Mouse (Mus musculus) spleen, adult 18-20 months (tissue): Measurements from ENCODE around the gene Irf2bpl.

Experiments used
- DNase-seq, 2 experiments: peaks; one replicate each; pipeline ENCODE4 v3.0.0; 2022; ENCODE audit warnings: mixed read lengths in 2 of 2

The Irf2bpl gene

DNA sequence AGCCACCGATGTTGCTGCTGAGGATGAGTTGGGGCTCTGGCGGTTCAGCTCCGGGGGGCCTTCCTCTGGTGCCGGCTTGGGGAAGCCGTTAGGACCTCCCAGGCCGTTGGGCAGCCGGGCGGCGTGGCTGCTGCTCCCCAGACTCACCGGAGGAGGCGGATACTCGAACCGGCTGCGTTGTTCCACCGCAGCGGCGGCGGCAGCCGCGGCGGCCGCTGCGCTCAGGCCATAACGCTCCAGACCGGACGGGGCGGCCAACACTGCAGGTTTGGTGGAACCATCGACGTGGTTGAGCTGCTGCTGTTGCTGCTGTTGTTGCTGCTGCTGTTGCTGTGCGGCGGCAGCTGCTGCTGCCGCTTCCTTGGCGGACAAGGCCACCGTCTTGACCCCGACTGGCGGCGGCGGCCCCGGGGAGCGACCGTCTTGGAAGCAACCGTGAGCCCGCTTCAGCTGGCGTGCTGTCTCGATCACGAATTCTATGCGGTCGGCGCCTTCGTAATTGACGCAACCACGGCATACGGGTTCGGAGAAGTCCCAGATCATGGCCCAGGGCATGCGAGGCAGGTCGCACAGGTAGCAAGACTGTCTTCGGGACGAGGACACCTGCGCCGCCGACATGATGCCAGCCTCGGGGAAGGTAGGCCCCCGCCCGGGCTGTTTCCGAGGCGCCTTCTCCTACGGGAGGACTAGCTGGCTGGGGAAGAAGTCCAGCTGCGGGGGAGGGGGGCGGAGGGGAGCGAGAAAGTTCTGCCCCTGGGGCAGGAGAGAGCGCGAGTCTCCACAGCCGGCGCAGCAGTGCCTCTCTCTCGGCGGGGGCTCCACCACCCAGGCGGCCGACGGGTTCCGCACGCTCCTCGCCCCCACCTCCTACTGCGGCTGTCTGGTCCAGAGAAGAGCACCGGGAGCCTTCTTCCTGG, 1.1 kb downstream of the Irf2bpl start:
- DNase-seq, result peak; percentile 53 to 64

DNA sequence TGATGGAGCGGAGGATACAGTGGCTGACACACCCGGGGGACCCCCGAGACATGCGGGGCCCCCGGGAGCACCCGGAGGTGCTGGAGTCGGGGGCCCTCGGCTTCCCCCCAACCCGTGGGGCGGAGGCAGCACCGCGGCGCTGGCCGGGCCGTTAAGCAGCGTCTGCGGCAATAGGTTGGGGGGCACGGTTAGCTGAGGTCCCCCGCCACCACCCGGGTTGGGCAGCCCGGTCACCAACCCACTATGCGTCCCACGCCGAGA, 1.6 kb downstream of the Irf2bpl start:
- peak in 1 of 2 experiments; percentile 35 for DNase-seq

DNA sequence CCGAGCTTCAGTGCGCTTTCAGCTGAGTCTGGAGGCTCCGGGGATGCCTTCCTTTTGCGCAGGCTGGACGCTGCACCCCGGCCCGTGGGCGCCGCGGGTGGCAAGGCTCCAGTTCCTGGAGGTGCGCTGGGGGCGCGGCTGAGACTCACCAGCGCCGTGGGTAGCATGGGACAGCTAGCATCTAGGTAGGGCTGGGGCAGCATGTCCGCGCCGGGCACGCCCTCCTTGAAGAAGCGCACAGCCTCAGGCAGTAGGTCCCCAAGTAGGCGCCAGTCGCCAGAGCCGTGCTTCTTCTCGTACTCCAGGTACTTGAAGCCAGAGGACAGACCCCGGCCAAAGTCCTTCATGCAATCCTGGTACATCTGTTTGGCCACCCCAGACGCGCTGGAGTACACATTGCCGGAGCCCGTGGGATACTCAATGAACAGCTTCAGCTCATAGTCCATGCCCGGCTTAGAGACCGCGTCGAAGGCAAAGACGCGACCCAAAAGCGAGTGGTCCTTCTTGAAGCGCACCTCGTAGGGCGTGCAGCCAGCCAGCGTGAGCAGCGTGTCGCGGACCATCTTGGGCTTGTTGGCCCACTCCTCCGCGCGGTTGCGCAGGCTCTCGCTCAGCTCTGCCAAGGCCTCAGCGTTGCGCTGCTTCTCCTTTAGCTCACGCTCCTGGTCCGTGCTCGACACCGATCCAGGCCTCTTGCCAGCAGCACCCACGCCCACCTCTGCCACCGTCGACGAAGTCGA, 2.1 kb downstream of the Irf2bpl start:
- peak; percentile 24 to 58 for DNase-seq

DNA sequence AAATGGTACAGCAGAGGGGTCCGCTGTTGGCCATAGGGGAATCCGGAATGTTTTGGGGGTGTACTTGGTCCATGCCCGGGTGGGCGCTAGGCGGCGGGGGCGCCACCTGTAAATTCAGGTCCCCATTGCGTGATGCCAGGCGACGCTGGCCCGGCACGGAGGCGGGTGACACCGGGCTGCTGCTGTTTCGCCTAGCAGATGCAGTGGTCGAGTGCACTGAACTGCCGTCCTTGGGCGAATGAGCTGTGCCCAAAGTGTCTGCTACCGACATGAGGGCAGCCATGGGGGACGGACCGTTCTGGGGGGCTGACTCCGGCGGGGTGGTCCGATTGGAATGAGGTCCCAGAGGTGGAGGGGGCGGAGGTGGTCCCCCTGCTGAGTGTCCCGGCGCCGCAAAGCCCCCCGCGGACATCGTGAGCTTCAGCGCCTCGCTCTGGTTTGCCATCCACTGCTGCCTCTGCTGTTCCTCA, 2.8 kb downstream of the Irf2bpl start:
- DNase-seq, result no peak

DNA sequence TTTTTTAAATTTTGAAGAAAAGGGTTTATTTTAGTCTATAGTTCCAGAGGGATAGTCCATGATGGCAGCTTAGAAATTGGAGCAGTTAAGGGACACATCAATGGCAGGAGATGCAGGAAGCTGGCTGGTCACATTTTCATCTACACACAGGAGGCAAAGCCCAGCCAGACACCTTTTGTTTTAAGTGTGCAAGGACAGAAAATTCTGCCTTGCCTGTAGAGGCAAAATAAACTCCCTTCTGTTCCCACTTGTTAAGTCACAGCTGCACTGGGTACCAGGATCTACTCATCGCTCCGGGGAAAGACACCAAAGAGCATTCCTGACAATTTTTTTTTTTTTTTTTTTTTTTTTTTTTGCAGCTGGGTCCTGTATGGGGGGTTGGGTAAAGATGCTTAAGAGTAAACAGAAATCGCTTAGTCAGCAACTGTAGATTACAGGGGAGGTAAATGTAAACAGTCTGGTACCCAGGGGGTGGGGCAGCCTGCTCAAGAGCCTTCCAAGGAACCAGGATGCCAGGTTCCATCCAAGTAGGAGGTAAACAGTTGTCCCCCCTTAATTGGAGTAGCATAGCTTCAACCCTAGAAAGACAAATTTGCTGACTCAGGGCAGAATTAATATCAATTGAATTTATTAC, 4.4 kb downstream of the Irf2bpl start:
- no peak for DNase-seq

DNA sequence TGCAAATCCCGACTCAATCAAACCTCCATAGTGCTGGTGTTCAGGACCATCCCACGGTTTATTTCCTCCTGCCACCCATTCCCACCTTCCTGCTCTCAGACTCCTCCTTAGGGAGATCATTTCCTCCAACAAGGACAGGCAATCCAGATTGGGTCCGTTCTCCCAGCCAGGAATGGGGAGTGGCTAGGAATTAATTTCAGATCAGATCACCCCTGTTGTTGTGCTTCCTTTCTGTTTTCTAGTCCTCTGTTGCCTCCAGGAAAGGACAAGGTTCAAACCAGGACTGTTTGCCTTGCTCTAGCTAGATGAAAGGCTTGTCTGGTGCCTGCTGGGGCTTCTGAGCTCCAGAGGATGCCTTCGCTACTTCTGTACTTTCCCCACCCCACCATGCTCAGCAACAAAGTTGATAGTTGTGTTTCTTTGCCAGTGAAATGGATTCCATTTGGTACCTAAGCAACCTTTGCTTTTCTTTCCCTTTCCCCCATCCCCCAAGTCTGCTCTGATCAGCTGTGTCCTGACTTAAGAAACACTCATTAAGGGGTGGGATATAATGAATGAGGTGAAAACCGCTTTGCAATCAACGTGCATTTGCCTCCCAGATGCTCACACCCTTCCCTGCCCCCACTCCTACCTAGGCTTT, 5.0 kb downstream of the Irf2bpl start:
- no peak for DNase-seq

DNA sequence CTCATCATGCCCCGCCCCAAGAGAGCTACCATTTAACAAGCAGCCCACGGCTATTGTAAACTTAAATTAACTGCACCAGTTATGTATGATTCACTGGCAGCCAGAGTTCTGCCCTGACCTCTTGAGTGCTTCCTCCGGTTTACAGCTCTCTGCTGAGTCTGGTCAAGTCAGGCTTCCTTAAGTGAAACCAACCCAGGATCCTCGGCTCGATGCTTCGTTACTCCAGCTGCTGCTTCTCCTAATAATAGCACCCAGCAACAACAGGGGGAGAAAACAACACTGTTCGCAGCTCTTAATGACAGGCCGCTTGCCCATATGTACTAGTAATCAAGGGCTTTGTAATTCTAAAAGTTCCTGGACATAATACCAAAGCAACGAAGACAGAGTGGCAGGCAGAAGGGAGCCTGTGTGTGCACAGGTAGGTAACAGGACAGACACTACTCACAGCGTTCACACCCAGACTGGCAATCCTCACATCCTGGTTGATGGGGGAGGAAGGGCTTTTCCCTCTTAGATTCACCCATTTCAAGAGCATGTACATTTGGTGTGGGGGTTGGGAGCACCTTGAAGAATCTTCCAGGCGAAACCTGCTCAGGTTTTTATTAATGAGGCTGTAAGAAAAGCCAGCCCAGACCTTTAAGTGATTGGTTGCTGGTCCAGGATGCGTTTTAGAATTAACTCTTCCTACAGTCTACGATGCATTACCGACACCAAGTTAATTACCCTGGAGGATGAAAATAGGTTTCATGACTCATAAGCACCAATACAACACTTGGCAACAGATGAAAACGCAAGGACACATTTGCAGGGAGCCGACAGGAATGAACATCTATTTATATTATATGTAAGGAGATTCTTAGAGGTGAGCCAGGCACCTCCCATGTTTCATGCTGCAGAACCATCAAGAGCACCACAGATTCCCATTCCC, 5.9 kb downstream of the Irf2bpl start:
- peak; percentile 24 to 36 for DNase-seq

DNA sequence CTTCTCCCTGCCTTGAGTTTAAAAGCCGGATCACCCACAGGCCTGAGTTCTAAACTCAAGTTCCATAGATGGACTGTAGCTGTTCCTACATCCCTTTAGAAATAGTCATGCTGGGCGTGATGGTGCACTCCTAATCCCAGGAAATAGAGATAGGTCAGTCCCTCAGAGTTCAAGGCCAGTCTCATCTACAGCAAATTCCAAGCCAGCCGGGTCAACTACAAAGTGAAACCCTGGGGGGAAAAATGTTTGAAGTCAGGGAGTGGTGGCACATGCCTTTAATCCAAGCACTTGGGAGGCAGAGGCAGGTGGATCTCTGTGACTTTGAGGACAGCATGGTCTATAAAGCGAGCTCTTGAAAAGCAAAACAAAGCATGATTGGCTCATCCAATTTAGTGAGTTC, 7.6 kb downstream of the Irf2bpl start:
- no peak for DNase-seq

DNA sequence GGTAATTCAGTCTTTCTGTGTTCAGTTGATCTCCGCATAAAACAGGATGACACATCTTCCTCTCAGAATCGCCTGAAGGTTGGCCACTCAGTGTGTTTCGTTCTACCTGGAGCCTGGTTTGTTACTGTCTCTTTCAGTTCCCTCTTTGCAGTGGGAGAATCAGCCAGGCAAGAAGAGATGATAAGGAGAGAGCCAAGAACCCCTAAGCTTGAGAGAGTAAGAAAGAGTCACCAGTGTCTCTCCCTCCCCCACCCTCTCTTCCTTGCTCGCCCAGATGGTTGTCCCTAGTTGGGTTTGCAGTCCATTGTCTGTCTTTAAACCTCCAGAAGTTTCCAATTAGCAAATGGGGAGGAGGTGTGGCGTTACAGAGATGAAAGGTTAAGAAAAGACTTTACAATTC, 8.5 kb downstream of the Irf2bpl start:
- DNase-seq, result peak in 1 of 2 experiments; percentile 27

DNA sequence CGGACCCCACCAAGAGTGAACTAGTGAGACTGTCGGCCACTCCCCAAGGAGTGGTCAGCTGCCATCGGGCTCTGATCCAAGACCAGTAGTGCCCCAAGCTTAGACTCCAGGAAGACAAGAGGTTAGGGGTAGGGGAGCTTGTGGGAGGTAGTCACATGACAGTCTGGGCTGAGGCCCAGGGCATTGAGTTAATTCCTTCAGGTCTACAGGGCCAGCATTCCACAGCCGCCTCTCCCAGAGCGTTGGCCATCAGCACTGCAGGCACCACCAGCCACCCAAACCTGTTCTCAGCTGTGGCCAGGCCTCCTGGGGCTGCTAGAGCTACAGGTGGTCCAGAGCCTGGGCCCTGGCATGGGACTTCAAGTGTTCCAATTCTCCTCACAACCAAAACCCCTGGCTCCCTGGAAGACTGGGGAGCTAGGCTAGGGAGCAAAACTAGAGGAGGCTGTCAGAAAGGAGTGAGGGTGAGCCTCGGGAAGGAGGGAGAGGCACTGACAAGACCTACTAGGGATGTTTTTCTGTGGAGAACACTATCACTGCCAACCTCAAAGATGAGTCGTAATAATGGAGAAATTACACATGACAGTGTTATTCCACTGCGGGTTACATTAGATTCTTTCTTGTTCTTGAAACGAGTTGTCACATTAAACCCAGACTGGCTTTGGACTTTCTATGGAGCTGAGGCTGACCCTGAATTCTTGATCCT, 12.1 kb downstream of the Irf2bpl start:
- DNase-seq, result no peak

DNA sequence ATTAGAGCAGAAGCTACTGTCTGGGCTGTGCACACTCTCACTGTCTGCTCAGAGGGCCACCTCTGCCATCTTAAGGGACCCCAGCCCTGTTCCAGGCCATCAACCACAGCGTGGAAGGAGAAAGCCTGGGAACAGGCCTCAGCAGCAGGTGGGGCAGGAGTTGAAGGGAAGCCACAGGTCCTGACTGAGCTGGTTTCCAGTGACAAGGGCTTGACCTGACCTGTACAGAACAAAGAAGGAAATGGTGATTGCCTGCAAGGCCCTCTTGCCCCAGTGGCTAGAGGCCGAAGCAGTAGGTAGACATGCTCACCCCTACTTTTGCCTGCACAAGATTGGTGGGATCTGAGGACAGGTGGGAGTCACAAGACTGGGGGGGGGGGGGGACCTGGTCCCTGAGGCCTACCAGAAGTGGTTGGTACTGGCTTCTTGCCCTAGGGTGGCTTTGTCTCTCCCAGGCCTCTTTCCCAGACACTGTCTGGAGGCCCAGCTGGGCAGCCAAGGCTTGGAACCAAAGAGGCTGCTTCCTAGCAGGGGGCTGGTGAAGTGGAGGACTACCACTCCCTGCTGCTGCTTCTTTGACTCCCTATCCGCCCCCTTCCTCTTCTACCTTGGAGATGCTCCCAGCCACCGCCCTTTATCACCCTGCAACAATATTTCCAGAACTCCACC, 12.8 kb downstream of the Irf2bpl start:
- DNase-seq, result no peak

DNA sequence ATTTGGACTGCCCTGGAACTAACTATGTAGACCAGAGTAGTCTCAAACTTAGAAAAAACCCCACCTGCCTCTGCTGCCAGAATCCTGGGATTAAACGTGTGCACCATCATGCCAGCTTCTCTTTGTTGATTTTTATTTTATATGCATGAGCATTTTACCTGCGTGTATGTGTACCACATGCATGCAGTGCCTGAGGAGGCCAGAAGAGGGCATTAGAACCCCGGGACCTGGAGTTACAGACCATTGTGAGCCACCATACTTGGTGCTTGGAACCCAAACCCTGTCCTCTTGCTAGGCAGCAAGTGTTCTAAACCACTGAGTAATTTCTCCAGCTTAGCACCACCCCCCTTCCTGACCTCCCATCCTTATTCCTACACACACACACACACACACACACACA, 13.6 kb downstream of the Irf2bpl start:
- DNase-seq, result no peak

DNA sequence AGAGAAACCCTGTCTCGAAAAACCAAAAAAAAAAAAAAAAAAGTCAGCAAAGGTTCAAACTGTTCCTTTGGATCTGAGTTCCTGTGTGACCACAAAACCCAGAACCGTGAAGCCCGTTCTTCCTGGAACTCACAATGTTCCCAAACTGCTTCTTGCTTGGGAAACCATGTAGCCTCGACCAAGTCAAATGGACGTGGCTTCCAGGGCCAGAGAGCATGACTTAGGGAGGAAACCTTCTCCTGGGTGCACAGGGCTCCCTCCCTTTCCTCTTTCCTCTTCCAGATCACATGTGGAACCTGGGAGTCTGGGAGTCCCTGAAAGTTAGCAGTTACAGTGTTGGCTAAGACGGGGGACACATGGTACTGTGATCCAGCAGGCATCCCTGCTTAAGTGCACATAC, 14.8 kb downstream of the Irf2bpl start:
- DNase-seq, result no peak

DNA sequence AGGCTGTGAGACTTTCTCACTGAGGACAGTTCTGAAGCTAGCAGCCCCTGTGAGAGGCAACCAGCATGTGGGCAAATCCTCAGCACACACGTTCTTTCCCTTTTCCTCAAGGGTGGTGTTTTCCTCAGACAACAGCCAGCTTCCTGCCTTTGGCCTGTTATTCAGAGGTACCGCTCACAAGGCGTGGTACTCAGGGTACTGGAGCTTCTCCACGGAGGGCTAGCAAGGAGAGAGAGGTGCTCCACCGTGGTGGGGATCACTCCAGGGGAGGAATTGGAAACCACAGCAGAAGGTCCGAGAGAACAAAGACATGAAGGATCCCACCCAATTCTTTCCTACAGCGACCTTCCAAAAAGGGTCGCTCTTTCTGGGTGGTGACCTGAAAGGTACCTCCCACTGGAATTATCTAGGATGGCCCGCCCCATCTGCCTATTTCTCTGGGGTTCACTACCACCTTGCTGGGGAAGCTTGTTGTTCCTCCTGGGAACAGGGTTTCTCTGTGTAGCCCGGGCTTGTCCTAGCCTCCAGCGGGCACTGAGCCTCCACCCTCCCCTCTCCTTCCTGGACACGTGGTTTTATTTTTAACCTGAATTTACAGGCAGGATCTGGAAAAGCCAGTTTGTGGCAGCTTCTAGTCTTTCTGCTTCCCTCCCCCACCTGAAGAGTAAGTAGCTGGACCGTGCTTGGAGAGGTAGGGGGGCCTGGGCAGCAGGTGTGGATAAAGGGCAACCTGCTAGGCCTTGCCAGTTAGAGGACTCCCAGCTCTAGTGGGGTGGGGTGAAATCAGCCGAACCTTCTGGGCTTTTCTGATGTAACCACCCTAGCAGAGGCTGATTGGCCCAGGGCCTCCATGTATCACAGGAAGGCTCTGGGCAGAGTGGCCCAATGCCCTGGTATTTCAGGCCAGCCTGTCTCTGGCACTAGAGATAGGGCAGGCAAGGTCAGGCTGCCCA, 17.1 kb downstream of the Irf2bpl start:
- DNase-seq, result no peak

DNA sequence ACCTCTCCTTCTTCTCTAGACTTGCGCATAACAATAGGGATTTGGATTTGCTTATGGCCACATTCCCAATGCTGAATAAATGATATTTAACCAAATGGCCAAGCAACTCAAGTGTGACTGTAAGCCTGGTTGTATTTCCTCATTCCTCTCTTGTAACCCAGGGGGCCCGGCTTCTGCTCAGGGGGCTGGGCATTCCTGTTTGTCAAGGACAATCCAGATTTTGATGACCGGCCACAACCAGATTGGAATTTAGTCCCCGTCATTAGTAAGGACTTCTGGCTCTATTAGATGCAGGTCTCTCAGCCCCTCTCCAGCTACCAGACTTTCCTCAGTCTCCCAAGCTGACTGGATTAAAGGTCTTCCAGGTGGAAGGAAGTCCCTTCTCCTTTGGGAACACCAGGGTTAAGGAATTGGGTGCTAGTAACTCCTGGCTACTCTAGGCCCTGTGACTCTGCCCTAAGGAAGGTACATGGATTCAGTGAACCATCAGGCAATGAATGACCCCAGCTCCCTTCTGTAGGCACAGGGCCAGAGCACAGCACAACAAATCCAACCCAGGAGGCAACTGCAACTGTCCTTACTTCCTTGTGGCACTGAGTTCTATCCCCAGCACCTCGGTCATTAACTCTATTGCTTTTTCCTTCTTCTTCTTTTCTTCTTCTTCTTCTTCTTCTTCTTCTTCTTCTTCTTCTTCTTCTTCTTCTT, 20.1 kb downstream of the Irf2bpl start:
- DNase-seq, result no peak

DNA sequence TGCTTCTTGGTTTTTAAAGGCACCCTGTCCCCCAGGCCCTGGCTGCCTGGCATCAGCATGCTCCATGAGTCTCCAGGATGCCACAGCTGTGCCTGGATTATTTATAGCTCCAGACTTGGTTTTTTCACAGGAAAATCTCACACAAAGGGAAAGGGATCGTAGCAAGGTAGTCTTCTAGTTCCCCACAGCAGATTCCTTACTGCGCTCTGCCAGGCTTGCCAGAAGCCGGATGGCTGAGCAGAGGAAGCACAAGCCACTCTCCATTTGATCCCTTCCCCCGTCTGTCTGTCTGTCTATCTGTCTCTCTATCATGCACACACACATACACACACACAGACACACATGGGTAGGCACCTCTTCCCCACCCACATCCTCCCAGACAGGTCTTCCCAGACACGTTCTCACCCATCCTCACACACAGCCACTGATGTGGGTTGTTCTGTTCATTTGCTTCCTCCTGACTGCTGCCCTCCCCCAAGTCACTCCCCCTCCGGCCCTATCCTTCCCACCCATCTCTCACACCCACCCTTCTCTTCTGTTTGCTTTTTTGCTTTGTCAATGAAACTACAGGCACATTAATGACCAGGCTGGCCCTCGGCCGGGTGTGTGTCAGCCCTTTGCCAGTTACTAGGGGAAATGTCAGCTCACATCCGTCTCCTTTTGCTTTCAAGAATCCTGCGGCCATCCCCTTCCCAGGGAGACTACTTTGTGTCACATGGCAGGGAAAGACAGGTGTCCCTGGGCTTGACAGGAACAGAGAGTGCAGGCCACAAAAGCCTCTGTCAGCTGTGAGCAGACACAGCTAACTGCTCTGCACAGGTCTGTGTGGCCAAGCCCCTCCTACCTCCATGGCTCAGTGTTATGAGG, 24.4 kb downstream of the Irf2bpl start:
- DNase-seq, result peak in 1 of 2 experiments; percentile 30

DNA sequence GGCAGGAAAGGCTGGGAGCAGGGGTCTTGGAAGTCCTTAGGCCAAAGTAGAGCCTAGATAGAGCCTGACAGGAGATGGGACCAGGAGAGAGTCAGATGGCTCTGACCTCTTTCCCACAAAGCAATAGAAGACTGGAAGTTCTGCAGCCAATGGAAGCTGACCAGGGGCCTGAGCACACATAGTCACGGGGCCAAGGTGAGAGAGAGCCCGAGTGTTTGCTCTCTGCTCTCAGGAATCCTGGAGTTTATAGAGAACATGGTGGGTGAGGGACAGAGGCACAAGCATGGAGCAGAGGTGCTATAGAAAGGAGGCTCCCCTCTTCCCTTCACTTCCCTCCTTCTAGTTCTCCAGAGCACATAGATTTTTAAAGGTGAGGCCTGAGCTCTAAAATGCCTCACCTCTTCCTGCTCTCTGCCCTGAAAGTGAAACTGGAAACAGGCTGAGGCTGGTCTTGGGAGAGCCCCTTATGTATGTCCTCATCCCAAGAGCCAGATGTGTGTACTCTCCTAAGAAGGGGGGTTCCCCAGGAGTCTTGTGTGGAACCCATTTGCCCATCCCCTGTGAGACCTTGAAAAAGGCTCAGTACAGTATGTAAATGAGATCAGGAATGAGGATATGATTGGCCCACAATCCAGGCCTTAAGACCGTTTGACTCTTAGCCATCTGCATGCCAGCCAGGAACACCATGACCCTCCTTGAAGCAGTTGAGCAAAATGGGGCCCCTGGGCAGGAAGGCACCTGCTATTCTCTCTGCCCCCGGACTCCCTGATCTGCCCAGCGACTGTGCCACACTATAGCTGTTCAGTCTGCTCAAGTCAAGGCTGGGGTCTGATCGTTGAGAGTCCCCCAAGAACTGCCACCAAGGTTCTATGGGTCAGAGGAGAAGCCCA, 25.4 kb downstream of the Irf2bpl start:
- no peak for DNase-seq
